Mouse (Mus musculus) heart, embryonic 12.5 days (tissue): Measurements from ENCODE around the gene Serpinb9d. TPM values are rescaled to one million over a fixed set of nuclear protein-coding genes. Genes with fewer than 3 reads are reported as not detected.
"Not testable (repeated sequence)": the region's sequence is repeated elsewhere in the genome, so short reads cannot be mapped to it uniquely, and the experiment has no call there.

Experiments used
- ATAC-seq: fragments of 200-750 bp; cut with Nextera tagmentation; 2 replicates; pipeline ENCODE4 v1.8.0; 2017; ENCODE audit warnings: moderate TSS enrichment, moderate library complexity; ENCODE audit not compliant: insufficient number of reproducible peaks, low FRiP score
- H3K27ac ChIP-seq: fragments of 300-500 bp; sonication (generic); 2 replicates; pipeline ENCODE4 v1.5.1; 2016; ENCODE audit warnings: mild to moderate bottlenecking, moderate library complexity; ENCODE audit not compliant: poor library complexity, severe bottlenecking
- H3K27me3 ChIP-seq: fragments of 300-500 bp; sonication (generic); replicated peaks from 2 replicates; pipeline ENCODE4 v1.6.1; 2016; ENCODE audit warnings: mild to moderate bottlenecking, moderate library complexity
- H3K36me3 ChIP-seq: fragments of 300-500 bp; sonication (generic); 2 replicates; pipeline ENCODE4 v1.6.1; 2016; ENCODE audit warnings: mild to moderate bottlenecking, moderate library complexity
- H3K4me1 ChIP-seq: fragments of 300-500 bp; sonication (generic); replicated peaks from 2 replicates; pipeline ENCODE4 v1.6.1; 2016; ENCODE audit warnings: mild to moderate bottlenecking
- H3K4me2 ChIP-seq: fragments of 300-500 bp; sonication (generic); 2 replicates; pipeline ENCODE4 v1.6.1; 2016; ENCODE audit warnings: mild to moderate bottlenecking, moderate library complexity
- H3K4me3 ChIP-seq: fragments of 300-500 bp; sonication (generic); 2 replicates; pipeline ENCODE4 v1.5.1; 2016; ENCODE audit warnings: mild to moderate bottlenecking
- H3K9ac ChIP-seq: fragments of 300-500 bp; sonication (generic); 2 replicates; pipeline ENCODE4 v1.6.1; 2016; ENCODE audit warnings: mild to moderate bottlenecking, moderate library complexity
- H3K9me3 ChIP-seq: fragments of 300-500 bp; sonication (generic); replicated peaks from 2 replicates; pipeline ENCODE4 v1.6.1; 2016; ENCODE audit warnings: mild to moderate bottlenecking, moderate library complexity
- WGBS: fragments of 180-500 bp; shearing (Covaris S2); methylation state at CpG from one replicate; pipeline ENCODE4 v1.1.7; 2016; 5-methylcytosine and 5-hydroxymethylcytosine counted together
- polyA plus RNA-seq: library from polyadenylated mRNA; unstranded; fragments of >200 nt; fragmentation: Nextera tagmentation; extraction: Ambion mirVana; gene quantifications from 2 replicates; pipeline ENCODE4 v1.2.1, GENCODE M21; 2016

Serpinb9d gene
- polyA plus RNA-seq: not detected in 2 replicates

- no peak for ATAC-seq
- no peak within 1 kb of the TSS for H3K9ac ChIP-seq
- no peak within 1 kb of the TSS for H3K27ac ChIP-seq
- H3K27me3 ChIP-seq: no peaks in the 10 kb centered on the region
- WGBS: 82% methylated on average over 5 of the region's 5 CpGs
- no peak within 1 kb of the TSS for H3K4me2 ChIP-seq
- H3K4me3 ChIP-seq: no peak within 1 kb of the TSS
- H3K9me3 ChIP-seq: no peaks in the 10 kb centered on the region
- no peaks in the 10 kb centered on the region for H3K36me3 ChIP-seq
- no peaks in the 10 kb centered on the region for H3K4me1 ChIP-seq
Measured at GRCm38 (mm10) chr13:33192659-33193058, at the start of gene Serpinb9d. Gene Serpinb9d (plus strand): TSS chr13:33192959.

GRCm38 (mm10) chr13:33159642-33160041 is 33.1 kb upstream of the Serpinb9d start, which contains the start of gene Serpinb9c:
Gene Serpinb9c (minus strand): TSS chr13:33159742.
- no peak for ATAC-seq
- Histone ChIP-seq H3K36me3 (no peaks in the 10 kb centered on the region), H3K9me3 (peaks cover 4% of the 10 kb centered on the region; the same call in 1 of the 2 replicates), H3K9ac (no peak within 1 kb of the TSS), H3K4me2 (no peak within 1 kb of the TSS), H3K4me1 (no peaks in the 10 kb centered on the region), H3K27ac (no peak within 1 kb of the TSS), H3K27me3 (no peaks in the 10 kb centered on the region), H3K4me3 (no peak within 1 kb of the TSS)
- WGBS: 67% methylated on average over 4 of the region's 4 CpGs

GRCm38 (mm10) chr13:33190486-33190885 is 2.3 kb upstream of the Serpinb9d start:
- not testable (repeated sequence) for H3K27me3 ChIP-seq, H3K9ac ChIP-seq, H3K4me3 ChIP-seq, H3K4me2 ChIP-seq, H3K27ac ChIP-seq, H3K4me1 ChIP-seq, H3K9me3 ChIP-seq, ATAC-seq, H3K36me3 ChIP-seq
- WGBS: 57% methylated on average over 1 of the region's 1 CpGs

- H3K9ac ChIP-seq: no peak overlapping the region
- WGBS: 46% methylated on average over 2 of the region's 2 CpGs
- no peak overlapping the region for H3K27ac ChIP-seq
- no peak for ATAC-seq
- no peaks in the 10 kb centered on the region for H3K9me3 ChIP-seq
- no peaks in the 10 kb centered on the region for H3K27me3 ChIP-seq
- no peak overlapping the region for H3K4me2 ChIP-seq
- no peak overlapping the region for H3K4me3 ChIP-seq
- H3K36me3 ChIP-seq: no peaks in the 10 kb centered on the region
- no peaks in the 10 kb centered on the region for H3K4me1 ChIP-seq
Measured at GRCm38 (mm10) chr13:33199740-33200139, 7.0 kb downstream of the Serpinb9d start.

- not testable (repeated sequence) for H3K36me3 ChIP-seq, H3K9me3 ChIP-seq, ATAC-seq, H3K4me3 ChIP-seq, H3K27me3 ChIP-seq, H3K9ac ChIP-seq, H3K4me1 ChIP-seq, H3K4me2 ChIP-seq, H3K27ac ChIP-seq
- WGBS: 79% methylated on average over 2 of the region's 2 CpGs
Measured at GRCm38 (mm10) chr13:33249312-33249711, 56.6 kb downstream of the Serpinb9d start, which contains the start of gene Serpinb9e. Gene Serpinb9e (plus strand): TSS chr13:33249612.

Other genes with a start within 250 kb of the Serpinb9d start
- 15.1 and 16.9 TPM in 2 replicates for gene Serpinb6b, start 227.8 kb upstream of the Serpinb9d start, polyA plus RNA-seq
- 6.1 and 6.8 TPM in 2 replicates for gene Serpinb9, start 189.7 kb upstream of the Serpinb9d start, polyA plus RNA-seq
- gene Serpinb9b, start 165.5 kb upstream of the Serpinb9d start, polyA plus RNA-seq: 1.4 and 2.0 TPM in 2 replicates
- not detected in 2 replicates for gene Serpinb1b, start 114.4 kb upstream of the Serpinb9d start, polyA plus RNA-seq
- gene Serpinb9c, start 33.2 kb upstream of the Serpinb9d start, polyA plus RNA-seq: not detected in 2 replicates
- not detected in 2 replicates for gene Serpinb9e, start 56.7 kb downstream of the Serpinb9d start, polyA plus RNA-seq
- gene Serpinb9f, start 131.1 kb downstream of the Serpinb9d start, polyA plus RNA-seq: not detected in 2 replicates
- gene Gm11397, start 202.8 kb downstream of the Serpinb9d start, polyA plus RNA-seq: not detected in 2 replicates